Mouse (Mus musculus) gastrocnemius, adult 18-20 months (tissue): ENCODE measurements around the gene Cluh. TPM values are rescaled to one million over a fixed set of nuclear protein-coding genes. Genes with fewer than 3 reads are reported as not detected.

Source experiments
- DNase-seq: peaks from one replicate; pipeline ENCODE4 v3.0.0; 2021; ENCODE audit warnings: low spot score
- total RNA-seq, 2 experiments: library from RNA; stranded (reverse); gene quantifications; 2 replicates each; pipeline ENCODE4 v1.2.3; 2021

Gene Cluh
- total RNA-seq, 2 experiments from 2014 or later = 90.2 to 100.0 TPM

GRCm38 (mm10) chr11:74672901-74673513 is 23.7 kb downstream of the Cluh start:
- no peak for DNase-seq

GRCm38 (mm10) chr11:74673561-74673960 is 24.3 kb downstream of the Cluh start:
- no peak for DNase-seq

GRCm38 (mm10) chr11:74674713-74675112 is 25.4 kb downstream of the Cluh start:
- DNase-seq = no peak

- no peak for DNase-seq
Observed at GRCm38 (mm10) chr11:74675156-74675555, 25.9 kb downstream of the Cluh start.

- DNase-seq = no peak
Observed at GRCm38 (mm10) chr11:74692151-74692550, 42.9 kb downstream of the Cluh start.

- DNase-seq = no peak
Observed at GRCm38 (mm10) chr11:74699505-74699904, 50.2 kb downstream of the Cluh start.

- no peak for DNase-seq
Observed at GRCm38 (mm10) chr11:74704068-74704467, 54.8 kb downstream of the Cluh start.

GRCm38 (mm10) chr11:74708781-74709180 is 59.5 kb downstream of the Cluh start:
- DNase-seq = no peak

- no peak for DNase-seq
Observed at GRCm38 (mm10) chr11:74710671-74711070, 61.4 kb downstream of the Cluh start.

- DNase-seq = no peak
Observed at GRCm38 (mm10) chr11:74715971-74716525, 66.8 kb downstream of the Cluh start.

Other genes starting within 250 kb of the Cluh start
- 1 to 10 TPM; 5.1 to 6.7 TPM for gene Rap1gap2, start 38.6 kb upstream of the Cluh start, total RNA-seq
- gene Ccdc92b, start 29.9 kb upstream of the Cluh start, total RNA-seq = under 1 TPM; 0.05 TPM
- gene Pafah1b1, start 75.2 kb downstream of the Cluh start, total RNA-seq = 100 to 1,000 TPM; 107 to 138 TPM
- 10 to 100 TPM; 11.1 to 14.2 TPM for gene Mettl16, start 121.3 kb downstream of the Cluh start, total RNA-seq
- 1 to 10 TPM; 4.8 to 7.0 TPM for gene Mnt, start 181.4 kb downstream of the Cluh start, total RNA-seq
- 1 to 10 TPM; 1.6 to 2.4 TPM for gene Sgsm2, start 247.6 kb downstream of the Cluh start, total RNA-seq
- gene Tsr1, start 248.6 kb downstream of the Cluh start, total RNA-seq = 10 to 100 TPM; 22.8 to 26.7 TPM